Mouse (Mus musculus): ENCODE measurements around the gene Zfp655. TPM values are rescaled to one million over a fixed set of nuclear protein-coding genes. Genes with fewer than 3 reads are reported as not detected.

The Zfp655 gene
- polyA plus RNA-seq, 1 experiment, result 8.6 TPM

DNA sequence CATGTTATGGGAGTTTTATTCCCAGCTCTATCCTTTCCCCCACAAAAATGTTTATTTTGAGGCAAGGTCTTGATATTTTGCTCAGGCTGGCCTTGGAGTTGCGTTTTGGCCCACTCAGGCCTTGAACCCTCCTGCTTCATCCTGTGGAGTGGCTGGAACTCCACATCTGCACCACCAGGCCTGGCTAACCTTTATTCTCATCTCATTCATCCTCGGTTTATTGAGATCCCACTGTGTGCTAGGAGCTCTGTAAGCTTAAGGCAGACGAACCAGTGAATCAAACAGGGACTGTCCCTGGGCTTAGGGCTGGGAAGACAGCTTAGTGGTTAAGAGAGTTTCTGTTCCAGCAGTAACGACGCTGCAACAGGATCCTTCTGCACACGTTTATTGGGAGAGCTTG lies 60.9 kb downstream of the Zfp655 start:
- WGBS, result 90% methylated on average over 6 of the region's 6 CpGs

More for the DNA sequence above, 60.9 kb downstream of the Zfp655 start:
- no peak overlapping the region for H3K4me3 ChIP-seq (ENCODE audit: low read depth, low read length)
- TF ChIP-seq POLR2A (IDR thresholded peaks at IDR 0.05; ENCODE audit: low read depth, low read length), result no peak
- H3K4me1 ChIP-seq (ENCODE audit: control insufficient read depth, insufficient read depth, insufficient read length, low read length), result no peaks in the 10 kb centered on the region
- no peak overlapping the region for H3K27ac ChIP-seq (ENCODE audit: insufficient read depth, low read depth, low read length)
- H3K36me3 ChIP-seq (ENCODE audit: control insufficient read depth, insufficient read depth, low read length), result peaks cover 44% of the 10 kb centered on the region
- no peaks in the 10 kb centered on the region for H3K27me3 ChIP-seq (ENCODE audit: control insufficient read depth, insufficient read depth, low read length)

Other genes with a start within 250 kb of the Zfp655 start
- not detected in 2 replicates for gene Gm4871, start 199.0 kb upstream of the Zfp655 start, polyA plus RNA-seq (2012; rRNA removed)
- gene 1700018F24Rik, start 188.7 kb upstream of the Zfp655 start, polyA plus RNA-seq (2012; rRNA removed), result not detected in 2 replicates
- 59.7 and 105 TPM in 2 replicates for gene Arpc1a, start 147.9 kb upstream of the Zfp655 start, polyA plus RNA-seq (2012; rRNA removed)
- not detected in 2 replicates for gene Kpna7, start 147.7 kb upstream of the Zfp655 start, polyA plus RNA-seq (2012; rRNA removed)
- 595 and 1,197 TPM in 2 replicates for gene Arpc1b, start 117.5 kb upstream of the Zfp655 start, polyA plus RNA-seq (2012; rRNA removed)
- 8.5 and 18.7 TPM in 2 replicates for gene Pdap1, start 91.5 kb upstream of the Zfp655 start, polyA plus RNA-seq (2012; rRNA removed)
- gene Bud31, start 91.4 kb upstream of the Zfp655 start, polyA plus RNA-seq (2012; rRNA removed), result 28.1 and 52.8 TPM in 2 replicates
- 5.6 and 11.6 TPM in 2 replicates for gene Ptcd1, start 64.6 kb upstream of the Zfp655 start, polyA plus RNA-seq (2012; rRNA removed)
- gene Cpsf4, start 64.5 kb upstream of the Zfp655 start, polyA plus RNA-seq (2012; rRNA removed), result 11.6 and 23.2 TPM in 2 replicates
- 99.9 and 140 TPM in 2 replicates for gene Atp5j2, start 39.7 kb upstream of the Zfp655 start, polyA plus RNA-seq (2012; rRNA removed)
- 1.5 and 2.9 TPM in 2 replicates for gene Zkscan14, start 29.8 kb upstream of the Zfp655 start, polyA plus RNA-seq (2012; rRNA removed)
- gene Zkscan5, start 27.2 kb upstream of the Zfp655 start, polyA plus RNA-seq (2012; rRNA removed), result 1.8 and 3.9 TPM in 2 replicates
- 7.9 and 16.4 TPM in 2 replicates for gene Zscan25, start 48.8 kb downstream of the Zfp655 start, polyA plus RNA-seq (2012; rRNA removed)
- gene Cyp3a57, start 113.6 kb downstream of the Zfp655 start, polyA plus RNA-seq (2012; rRNA removed), result not detected in 2 replicates
- gene Cyp3a16, start 238.0 kb downstream of the Zfp655 start, polyA plus RNA-seq (2012; rRNA removed), result not detected in 2 replicates

Measured in small intestine, adult 2 months (tissue).